Mouse (Mus musculus) ES-E14 (cell line): Measurements from ENCODE around the gene C2. TPM values are rescaled to one million over a fixed set of nuclear protein-coding genes. Genes with fewer than 3 reads are reported as not detected.
A peak's percentile ranks its signal among the peaks of the same experiment; 100 is the strongest.

Experiments used
- DNase-seq: peaks from one replicate; pipeline ENCODE4 v3.0.0-alpha.2; 2013; ENCODE audit warnings: low read depth, low spot score
- H3K27ac ChIP-seq: 2 replicates; pipeline ENCODE4 v1.5.1; 2012; ENCODE audit warnings: low read depth, mild to moderate bottlenecking, low read length, moderate library complexity, mixed read lengths; ENCODE audit not compliant: poor library complexity, insufficient read depth, severe bottlenecking
- H3K36me3 ChIP-seq: 2 replicates; pipeline ENCODE4 v1.6.1; 2012; ENCODE audit warnings: mild to moderate bottlenecking, low read length, moderate library complexity, mixed read lengths; ENCODE audit not compliant: control insufficient read depth, poor library complexity, insufficient read depth, severe bottlenecking
- H3K4me1 ChIP-seq, 2 experiments: fragments of 150-350 bp in 1 of 2; sonication (generic) in 1 of 2; 2 replicates each; pipeline ENCODE4 v1.6.1; 2012; ENCODE audit warnings: low read length in 2 of 2, mild to moderate bottlenecking in 1 of 2, mixed read lengths in 1 of 2; ENCODE audit not compliant: control insufficient read depth in 2 of 2, insufficient read depth in 2 of 2, poor library complexity in 1 of 2
- H3K4me3 ChIP-seq, 2 experiments: fragments of 150-350 bp in 1 of 2; sonication (generic) in 1 of 2; 2 replicates each; pipeline ENCODE4 v1.5.1; 2012; ENCODE audit warnings: low read length in 2 of 2, low read depth in 1 of 2, mild to moderate bottlenecking in 1 of 2, mixed read lengths in 1 of 2; ENCODE audit not compliant: insufficient read depth in 1 of 2, poor library complexity in 1 of 2, severe bottlenecking in 1 of 2
- H3K9ac ChIP-seq: 2 replicates; pipeline ENCODE4 v1.6.1; 2012; ENCODE audit warnings: low read depth, mild to moderate bottlenecking, low read length, mixed read lengths; ENCODE audit not compliant: poor library complexity, insufficient read depth, severe bottlenecking
- H3K9me3 ChIP-seq: fragments of 150-350 bp; sonication (generic); 2 replicates; pipeline ENCODE4 v1.6.1; 2012; ENCODE audit warnings: low read depth, mild to moderate bottlenecking, low read length; ENCODE audit not compliant: control insufficient read depth, insufficient read depth
- CHD2 ChIP-seq: IDR thresholded peaks from 2 replicates; pipeline ENCODE4 v1.6.1; 2014; ENCODE audit warnings: mild to moderate bottlenecking, low read depth, low read length, inconsistent platforms
- HCFC1 ChIP-seq: IDR thresholded peaks from 2 replicates; pipeline ENCODE4 v1.6.1; 2012; ENCODE audit warnings: low read length, inconsistent platforms, borderline replicate concordance; ENCODE audit not compliant: insufficient read depth
- MAFK ChIP-seq: IDR thresholded peaks from 2 replicates; pipeline ENCODE4 v1.6.1; 2014; ENCODE audit warnings: mild to moderate bottlenecking, low read depth, low read length, inconsistent platforms; ENCODE audit not compliant: insufficient read depth
- ZC3H11A ChIP-seq: IDR thresholded peaks from 2 replicates; pipeline ENCODE4 v1.6.1; 2012; ENCODE audit warnings: low read depth, mild to moderate bottlenecking, inconsistent platforms, low read length, borderline replicate concordance
- ZNF384 ChIP-seq: IDR thresholded peaks from 2 replicates; pipeline ENCODE4 v1.6.1; 2012; ENCODE audit warnings: low read depth, low read length, inconsistent platforms
- in situ Hi-C, 2 experiments: fragments of 600-800 bp; cut with MboI; formaldehyde crosslinking; loops; one replicate each; pipeline ENCODE4 v1.15.1; 2025; ENCODE audit warnings: low sequenced_read_pairs in 2 of 2, inconsistent platforms in 1 of 2; ENCODE audit not compliant: unreplicated experiment in 2 of 2
- total RNA-seq: library from RNA; depleted of rRNA; stranded (reverse); fragments of 300-350 nt; gene quantifications from 2 replicates; pipeline ENCODE4 v1.2.3, GENCODE M21; 2012

The C2 gene
- total RNA-seq, 1 experiment, result 5.0 TPM

- no peak for TF ChIP-seq HCFC1
- no peak for TF ChIP-seq ZNF384
- TF ChIP-seq ZC3H11A, result no peak
- TF ChIP-seq CHD2, result no peak
- TF ChIP-seq MAFK, result no peak
- DNase-seq, result no peak
- Histone ChIP-seq H3K4me3 (no peak overlapping the region), H3K9me3 (no peaks in the 10 kb centered on the region), H3K27ac (no peak overlapping the region), H3K36me3 (peaks cover 3% of the 10 kb centered on the region; the same call in 1 of the 2 replicates), H3K4me1 (peaks cover 0 to 12% of the 10 kb centered on the region in 2 experiments; a peak in 2 of 4 replicates), H3K9ac (no peak overlapping the region)
- in situ Hi-C loops, result no loop called here
Measured at GRCm38 (mm10) chr17:34928841-34929240, 30.8 kb upstream of the C2 start.

- Histone ChIP-seq H3K4me3 (peak overlapping the region in 1 of 2 experiments; percentile 59; a peak in 1 of 4 replicates), H3K36me3 (no peaks in the 10 kb centered on the region), H3K4me1 (peaks cover 0 to 12% of the 10 kb centered on the region in 2 experiments; a peak in 2 of 4 replicates), H3K9me3 (no peaks in the 10 kb centered on the region), H3K27ac (no peak overlapping the region), H3K9ac (0 out of 2 replicates have a peak overlapping the region, but pooled peaks have one; percentile 52)
- no peak for DNase-seq
- TF ChIP-seq ZC3H11A (no peak), MAFK (no peak), CHD2 (no peak)
- in situ Hi-C loops, result no loop called here
Measured at GRCm38 (mm10) chr17:34927306-34928019, 29.4 kb upstream of the C2 start.

- in situ Hi-C loops, result no loop called here
- H3K9me3 ChIP-seq, result no peaks in the 10 kb centered on the region
- peaks cover 0 to 10% of the 10 kb centered on the region in 2 experiments; a peak in 2 of 4 replicates for H3K4me1 ChIP-seq
- no peaks in the 10 kb centered on the region for H3K36me3 ChIP-seq
- H3K4me3 ChIP-seq, result no peak overlapping the region
- DNase-seq, result no peak
- no peak for TF ChIP-seq ZC3H11A
- TF ChIP-seq ZNF384, result 0 out of 2 replicates have a peak, but pooled peaks have one; percentile 40
- H3K27ac ChIP-seq, result no peak overlapping the region
- no peak overlapping the region for H3K9ac ChIP-seq
Measured at GRCm38 (mm10) chr17:34924258-34924657, 26.2 kb upstream of the C2 start.

- Histone ChIP-seq H3K9ac (no peak overlapping the region), H3K9me3 (no peaks in the 10 kb centered on the region), H3K4me1 (peaks cover 2% of the 10 kb centered on the region in 2 experiments; a peak in 1 of 4 replicates), H3K36me3 (no peaks in the 10 kb centered on the region), H3K27ac (no peak overlapping the region), H3K4me3 (no peak overlapping the region)
- TF ChIP-seq HCFC1, result no peak
- TF ChIP-seq ZC3H11A, result no peak
- TF ChIP-seq ZNF384, result no peak
- no peak for TF ChIP-seq MAFK
- no peak for TF ChIP-seq CHD2
- no peak for DNase-seq
- in situ Hi-C loops, result no loop called here
Measured at GRCm38 (mm10) chr17:34922939-34923338, 24.9 kb upstream of the C2 start.

- Histone ChIP-seq H3K9ac (peak overlapping the region; percentile 11; the same call in 1 of the 2 replicates), H3K36me3 (peaks cover 18% of the 10 kb centered on the region), H3K4me1 (peaks cover 2 to 9% of the 10 kb centered on the region in 2 experiments; a peak in 1 of 4 replicates), H3K4me3 (peak overlapping the region in 1 of 2 experiments; percentile 8; a peak in 1 of 4 replicates), H3K9me3 (no peaks in the 10 kb centered on the region), H3K27ac (no peak overlapping the region)
- in situ Hi-C loops, result no loop called here
- TF ChIP-seq CHD2 (no peak), HCFC1 (no peak), MAFK (no peak)
- no peak for DNase-seq
Measured at GRCm38 (mm10) chr17:34917188-34917587, 19.1 kb upstream of the C2 start.
